Mouse (Mus musculus): ENCODE results near the gene Psmd10. TPM values are rescaled to one million over a fixed set of nuclear protein-coding genes. Genes with fewer than 3 reads are reported as not detected.

The Psmd10 gene
- 43.9 TPM for polyA plus RNA-seq (2014; fragmentation: Illumina TruSeq; extraction: RNeasy Lipid Tissue Mini Kit (QIAGEN cat#74804))

GRCm38 (mm10) chrX:140956272-140956940, at the start of gene Psmd10, which contains the start of gene Atg4a:
Psmd10 (minus strand) TSS chrX:140956728.
Atg4a (plus strand) TSS chrX:140956907.

GRCm38 (mm10) chrX:140907360-140907759, 49.2 kb downstream of the Psmd10 start, which contains the start of gene Vsig1:
Vsig1 (plus strand) TSS chrX:140907608.

Other genes with a start within 250 kb of the Psmd10 start
- 0.26 TPM for gene Tex13b, start 143.3 kb downstream of the Psmd10 start, polyA plus RNA-seq (2014; fragmentation: Illumina TruSeq; extraction: RNeasy Lipid Tissue Mini Kit (QIAGEN cat#74804))
- gene Vsig1, start 49.1 kb downstream of the Psmd10 start, polyA plus RNA-seq (2014; fragmentation: Illumina TruSeq; extraction: RNeasy Lipid Tissue Mini Kit (QIAGEN cat#74804)) = not detected
- 31.5 TPM for gene Atg4a, start 179 bp upstream of the Psmd10 start, polyA plus RNA-seq (2014; fragmentation: Illumina TruSeq; extraction: RNeasy Lipid Tissue Mini Kit (QIAGEN cat#74804))

All from ovary, adult 10 weeks (tissue).